Mouse (Mus musculus): Measurements from ENCODE around the gene Cst6. TPM values are rescaled to one million over a fixed set of nuclear protein-coding genes. Genes with fewer than 3 reads are reported as not detected.
A peak's percentile ranks its signal among the peaks of the same experiment; 100 is the strongest.

The Cst6 gene
- polyA plus RNA-seq, 1 experiment from 2014 or later: 0.66 TPM

DNA sequence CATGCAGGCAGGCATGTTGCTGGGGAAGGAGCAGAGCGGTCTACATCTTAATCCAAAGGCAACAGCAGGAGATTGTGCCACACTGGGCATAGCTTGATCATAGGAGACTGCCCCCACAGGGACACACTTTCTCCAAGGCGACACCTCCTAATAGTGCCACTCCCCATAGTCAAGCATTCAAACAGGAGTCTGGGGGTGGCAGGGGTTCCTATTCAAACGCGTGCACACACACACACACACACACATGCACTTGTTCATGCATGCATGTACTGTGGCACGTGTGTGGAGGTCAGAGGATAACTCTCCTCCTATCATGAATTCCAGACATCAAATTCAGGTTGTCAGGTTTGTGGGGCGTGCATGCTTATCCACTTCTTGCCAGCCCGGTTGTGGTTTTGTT, 23.4 kb upstream of the Cst6 start:
- no peaks in the 10 kb centered on the region for H3K9me3 ChIP-seq
- H3K27me3 ChIP-seq: no peaks in the 10 kb centered on the region
- no peak overlapping the region for H3K4me3 ChIP-seq (replicated peaks)
- no peak overlapping the region for H3K9ac ChIP-seq
- no peak for ATAC-seq (ENCODE audit: low FRiP score)
- no peak overlapping the region for H3K27ac ChIP-seq
- H3K36me3 ChIP-seq (replicated peaks): peaks cover 67% of the 10 kb centered on the region
- 91% methylated on average over 7 of the region's 7 CpGs for WGBS
- H3K4me1 ChIP-seq: peaks cover 9% of the 10 kb centered on the region
- no peak overlapping the region for H3K4me2 ChIP-seq

DNA sequence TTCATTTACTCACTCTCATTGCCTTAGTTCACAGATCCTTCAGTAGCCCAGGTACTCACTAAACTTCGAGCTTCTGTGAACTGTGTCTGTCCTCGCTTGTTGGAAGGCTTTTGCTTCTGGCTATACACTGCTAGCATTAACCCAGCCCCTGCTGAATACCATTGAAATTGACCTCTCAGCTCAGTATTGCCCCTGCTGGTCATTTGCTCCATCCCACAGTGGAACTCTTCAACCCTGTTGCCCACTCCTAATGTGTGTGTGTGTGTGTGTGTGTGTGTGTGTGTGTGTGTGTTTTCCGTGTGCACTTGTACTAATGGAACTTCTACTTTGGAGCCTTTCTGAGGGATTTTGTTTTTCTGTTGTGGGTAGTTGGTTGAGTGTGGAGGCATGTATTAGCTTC, 21.6 kb upstream of the Cst6 start:
- Histone ChIP-seq H3K27me3 (no peaks in the 10 kb centered on the region), H3K4me1 (peaks cover 14% of the 10 kb centered on the region), H3K4me2 (no peak overlapping the region), H3K36me3 (replicated peaks) (peaks cover 57% of the 10 kb centered on the region), H3K4me3 (replicated peaks) (no peak overlapping the region), H3K9me3 (no peaks in the 10 kb centered on the region), H3K9ac (no peak overlapping the region), H3K27ac (no peak overlapping the region)
- 91% methylated on average over 3 of the region's 3 CpGs for WGBS
- no peak for ATAC-seq (ENCODE audit: low FRiP score)

DNA sequence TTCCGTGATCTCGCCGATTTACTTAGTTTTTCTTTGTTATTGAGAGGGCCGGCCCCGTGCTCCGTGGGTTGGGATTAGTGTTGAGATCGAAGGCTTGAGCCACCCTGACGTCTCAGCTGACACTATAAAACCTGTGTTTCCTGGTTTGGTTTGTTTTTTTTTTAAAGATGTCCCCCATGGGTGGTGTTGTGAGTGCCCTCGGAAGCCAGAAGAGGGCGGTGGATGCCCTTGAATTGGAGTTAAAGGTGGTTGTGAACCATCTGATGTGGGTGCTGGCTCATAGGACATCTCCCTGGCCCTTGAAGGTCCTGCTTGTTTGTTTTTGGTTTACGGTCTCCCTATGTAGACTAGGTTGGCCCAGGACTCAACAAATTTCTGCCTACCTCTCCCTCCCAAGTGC, 18.1 kb upstream of the Cst6 start:
- Histone ChIP-seq H3K4me2 (peak overlapping the region; percentile 67), H3K4me1 (peaks cover 24% of the 10 kb centered on the region), H3K9me3 (no peaks in the 10 kb centered on the region), H3K27ac (no peak overlapping the region), H3K36me3 (replicated peaks) (peaks cover 63% of the 10 kb centered on the region), H3K9ac (peak overlapping the region; percentile 83), H3K4me3 (replicated peaks) (peak overlapping the region; percentile 82), H3K27me3 (no peaks in the 10 kb centered on the region)
- WGBS: 13% methylated on average over 11 of the region's 11 CpGs
- no peak for ATAC-seq (ENCODE audit: low FRiP score)

DNA sequence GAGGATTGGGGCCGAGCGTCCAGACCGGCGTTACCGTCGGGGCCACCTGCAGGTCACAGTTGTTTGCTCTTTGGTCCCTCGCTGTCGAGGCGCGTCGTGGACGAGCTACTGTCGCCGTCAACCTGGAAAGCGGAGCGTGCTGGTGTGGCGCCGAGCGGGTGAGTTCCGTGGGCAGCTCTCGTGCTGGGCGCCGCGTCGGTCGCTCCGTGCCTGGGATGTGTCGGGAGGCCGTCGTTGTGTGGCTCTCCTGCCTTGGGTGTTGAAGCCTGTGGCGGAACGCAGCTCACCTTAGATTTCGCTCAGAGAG, 17.6 kb upstream of the Cst6 start, which contains the start of gene Banf1:
TSS of gene Banf1 (minus strand) at position 116 of the 307 bp plus-strand sequence.
- Histone ChIP-seq H3K27me3 (no peaks in the 10 kb centered on the region), H3K36me3 (replicated peaks) (peaks cover 59% of the 10 kb centered on the region), H3K9ac (peak within 1 kb of the TSS; percentile 83), H3K9me3 (no peaks in the 10 kb centered on the region), H3K4me3 (replicated peaks) (peak within 1 kb of the TSS; percentile 82), H3K4me1 (peaks cover 24% of the 10 kb centered on the region), H3K4me2 (peak within 1 kb of the TSS; percentile 67), H3K27ac (peak within 1 kb of the TSS; percentile 95)
- no peak; the same call in 1 of the 2 replicates for ATAC-seq (ENCODE audit: low FRiP score)
- WGBS: under 1% methylated on average over 33 of the region's 33 CpGs

DNA sequence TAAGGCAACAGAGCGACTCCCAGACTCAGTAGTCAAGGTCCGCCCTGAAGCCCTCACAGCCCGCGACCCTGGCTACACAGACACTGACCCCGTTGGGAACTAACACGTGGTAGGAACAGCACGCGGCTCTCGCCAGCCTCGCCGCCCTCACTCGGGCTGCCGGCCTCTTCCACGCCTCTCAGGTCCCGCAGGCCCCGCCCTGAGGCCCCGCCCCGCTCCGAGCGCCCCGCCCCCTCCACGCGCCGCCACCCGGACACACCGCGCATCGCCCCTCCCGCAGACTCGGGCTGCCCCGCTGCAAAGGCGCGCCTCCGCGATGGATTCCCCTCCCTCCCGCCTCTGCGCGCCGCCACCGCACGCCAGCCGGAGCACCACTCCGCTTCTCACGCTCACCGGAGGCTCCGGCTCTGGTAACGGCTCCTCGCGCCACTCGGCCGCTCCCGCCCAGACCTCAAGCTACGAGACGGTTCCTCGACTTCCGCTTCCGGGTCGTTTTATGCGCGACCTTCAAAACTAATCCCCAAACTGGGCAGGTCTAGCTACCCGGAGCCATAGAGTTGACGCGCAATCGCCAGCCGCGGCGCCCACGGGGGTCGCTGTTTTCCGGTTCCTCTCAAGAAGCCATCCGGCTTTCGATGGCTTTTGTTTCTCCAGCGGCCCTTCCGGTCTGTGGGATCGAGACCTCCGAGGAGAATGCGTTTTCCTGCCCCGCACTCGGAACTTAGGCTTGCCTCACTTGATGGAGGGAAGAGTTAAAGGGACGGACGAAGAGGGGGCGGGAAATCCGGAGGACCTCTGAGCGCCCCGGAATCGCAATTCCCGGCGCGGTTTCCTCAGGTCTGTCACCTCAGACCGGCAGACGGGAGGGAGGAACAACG, 17.0 kb upstream of the Cst6 start, which contains the start of gene Eif1ad:
TSS of gene Eif1ad (plus strand) at position 567 of the 878 bp plus-strand sequence.
- peak within 1 kb of the TSS; percentile 82 for H3K4me3 ChIP-seq (replicated peaks)
- no peaks in the 10 kb centered on the region for H3K9me3 ChIP-seq
- peak within 1 kb of the TSS; percentile 67 for H3K4me2 ChIP-seq
- peak within 1 kb of the TSS; percentile 95 for H3K27ac ChIP-seq
- H3K36me3 ChIP-seq (replicated peaks): peaks cover 53% of the 10 kb centered on the region
- WGBS: under 1% methylated on average over 92 of the region's 92 CpGs
- H3K4me1 ChIP-seq: peaks cover 24% of the 10 kb centered on the region
- H3K9ac ChIP-seq: peak within 1 kb of the TSS; percentile 83
- no peaks in the 10 kb centered on the region for H3K27me3 ChIP-seq
- peak; percentile 95 for ATAC-seq (ENCODE audit: low FRiP score)

DNA sequence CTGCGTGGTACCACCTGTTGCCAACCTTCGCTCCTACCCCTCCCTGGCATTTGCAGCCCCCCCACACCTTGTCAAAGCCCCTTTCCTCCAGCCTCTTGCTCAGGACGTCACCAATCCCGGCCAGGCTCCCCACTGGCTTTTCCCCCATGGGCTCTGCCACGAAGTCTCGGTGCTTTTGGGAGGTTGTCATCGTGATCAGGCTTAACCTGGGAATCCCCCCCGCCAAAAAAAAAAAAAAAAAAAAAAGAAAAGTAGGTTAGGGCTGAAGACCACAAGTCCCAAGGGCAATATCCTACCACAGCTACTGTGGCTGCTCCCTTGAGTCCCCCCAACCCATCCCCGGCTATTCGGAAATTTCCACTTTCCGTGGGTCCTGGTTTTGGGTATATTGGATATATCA, 16.4 kb upstream of the Cst6 start:
- peak overlapping the region; percentile 82 for H3K4me3 ChIP-seq (replicated peaks)
- H3K27me3 ChIP-seq: no peaks in the 10 kb centered on the region
- peak overlapping the region; percentile 95; the same call in 1 of the 2 replicates for H3K27ac ChIP-seq
- no peak for ATAC-seq (ENCODE audit: low FRiP score)
- peaks cover 24% of the 10 kb centered on the region for H3K4me1 ChIP-seq
- H3K9ac ChIP-seq: peak overlapping the region; percentile 83
- peak overlapping the region; percentile 67 for H3K4me2 ChIP-seq
- WGBS: 26% methylated on average over 9 of the region's 11 CpGs
- no peaks in the 10 kb centered on the region for H3K9me3 ChIP-seq
- peaks cover 48% of the 10 kb centered on the region for H3K36me3 ChIP-seq (replicated peaks)

DNA sequence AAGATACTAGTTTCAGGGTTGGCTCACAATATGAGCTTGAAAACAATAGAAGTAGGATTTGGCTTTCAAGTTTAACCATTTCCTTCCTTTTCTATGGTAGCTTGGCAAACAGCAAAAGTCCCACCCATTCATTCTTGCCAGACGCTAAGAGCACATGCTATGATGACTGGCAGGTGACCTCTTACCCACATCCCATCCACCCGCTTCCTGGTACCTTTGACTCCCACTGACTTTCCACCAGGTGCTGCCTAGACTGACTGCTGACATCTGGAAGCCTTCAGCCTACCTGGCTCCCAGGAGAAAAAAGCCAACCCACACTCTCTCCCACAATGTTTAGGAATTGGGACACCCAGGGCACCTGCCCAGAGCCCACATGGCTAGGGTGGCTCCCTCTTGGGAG, 14.8 kb upstream of the Cst6 start:
- ATAC-seq (ENCODE audit: low FRiP score): no peak
- 90% methylated on average over 2 of the region's 2 CpGs for WGBS
- Histone ChIP-seq H3K9me3 (no peaks in the 10 kb centered on the region), H3K4me2 (no peak overlapping the region), H3K4me3 (replicated peaks) (no peak overlapping the region), H3K27me3 (no peaks in the 10 kb centered on the region), H3K27ac (no peak overlapping the region), H3K36me3 (replicated peaks) (peaks cover 32% of the 10 kb centered on the region), H3K4me1 (peaks cover 24% of the 10 kb centered on the region), H3K9ac (no peak overlapping the region)

DNA sequence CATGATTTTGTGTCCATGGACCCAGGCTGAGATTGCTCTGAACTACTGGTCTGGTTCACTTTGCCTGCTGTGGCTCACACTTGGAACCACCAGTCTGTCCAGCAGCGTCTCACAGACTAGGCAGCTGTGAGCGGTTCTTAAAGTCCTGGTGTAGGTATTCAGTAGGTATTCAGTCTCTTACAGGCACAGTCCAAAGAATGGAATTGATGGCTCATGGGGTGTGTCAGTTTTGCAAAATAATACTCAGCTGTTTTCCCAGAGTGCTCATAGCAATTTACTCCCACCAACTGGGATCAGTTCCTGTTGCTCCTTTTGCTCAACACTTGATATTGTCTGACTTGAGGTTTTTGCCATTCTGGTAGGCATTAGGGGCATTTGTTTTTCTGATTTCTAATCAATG, 12.8 kb upstream of the Cst6 start:
- Histone ChIP-seq H3K36me3 (replicated peaks) (peaks cover 21% of the 10 kb centered on the region), H3K4me1 (peaks cover 11% of the 10 kb centered on the region), H3K27ac (no peak overlapping the region), H3K9me3 (no peaks in the 10 kb centered on the region), H3K9ac (no peak overlapping the region), H3K4me2 (no peak overlapping the region), H3K27me3 (no peaks in the 10 kb centered on the region), H3K4me3 (replicated peaks) (no peak overlapping the region)
- no peak for ATAC-seq (ENCODE audit: low FRiP score)
- 79% methylated on average over 2 of the region's 2 CpGs for WGBS

DNA sequence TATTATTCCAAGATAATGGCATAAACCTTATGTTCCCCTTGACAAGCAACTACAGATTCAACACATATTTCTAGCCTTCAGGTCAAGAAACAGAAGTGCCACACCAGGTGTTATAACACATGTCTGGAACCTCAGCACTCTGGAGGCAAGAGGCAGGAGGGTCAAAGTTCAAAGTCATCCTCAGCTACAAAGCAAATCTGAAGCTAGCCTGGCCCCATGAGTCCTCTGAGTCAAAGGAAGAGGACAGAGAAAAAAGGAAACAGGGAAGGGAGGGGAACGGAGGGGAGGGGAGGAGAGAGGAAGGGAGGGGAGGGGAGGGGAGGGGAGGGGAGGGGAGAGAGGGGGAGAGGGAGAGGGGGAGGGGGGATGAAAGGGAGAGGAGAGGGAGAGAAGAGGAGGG, 6.7 kb upstream of the Cst6 start:
- no peak for ATAC-seq (ENCODE audit: low FRiP score)
- H3K4me3 ChIP-seq (replicated peaks): no peak overlapping the region
- no peaks in the 10 kb centered on the region for H3K4me1 ChIP-seq
- no peak overlapping the region for H3K27ac ChIP-seq
- no peak overlapping the region for H3K4me2 ChIP-seq
- WGBS: no CpG with 5 or more reads among the region's 1 CpGs
- no peak overlapping the region for H3K9ac ChIP-seq
- no peaks in the 10 kb centered on the region for H3K9me3 ChIP-seq
- no peaks in the 10 kb centered on the region for H3K27me3 ChIP-seq
- H3K36me3 ChIP-seq (replicated peaks): no peaks in the 10 kb centered on the region

DNA sequence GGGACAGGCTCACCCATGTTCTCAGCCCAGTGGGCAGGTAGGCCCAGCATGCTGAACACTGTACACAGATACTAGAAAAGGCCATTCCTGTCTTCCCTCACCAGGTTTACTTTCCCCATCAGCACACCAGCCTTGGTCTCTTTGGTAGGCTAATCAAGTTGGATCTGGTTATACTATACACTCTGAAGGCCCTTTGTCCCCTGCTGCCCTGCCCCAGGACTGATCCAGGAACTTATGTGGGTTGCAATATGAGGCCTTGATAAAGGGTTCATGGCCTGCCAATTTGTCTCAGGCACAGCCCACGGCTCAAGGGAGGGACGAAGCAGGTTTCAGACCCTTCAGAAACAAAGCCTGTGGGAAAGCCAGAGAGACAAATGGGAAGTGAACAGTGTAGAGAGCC, 4.2 kb upstream of the Cst6 start:
- no peak overlapping the region for H3K4me2 ChIP-seq
- H3K4me3 ChIP-seq (replicated peaks): no peak overlapping the region
- no peak for ATAC-seq (ENCODE audit: low FRiP score)
- WGBS: 82% methylated on average over 2 of the region's 2 CpGs
- H3K27ac ChIP-seq: no peak overlapping the region
- no peaks in the 10 kb centered on the region for H3K9me3 ChIP-seq
- peaks cover 5% of the 10 kb centered on the region for H3K4me1 ChIP-seq
- peaks cover 17% of the 10 kb centered on the region for H3K27me3 ChIP-seq
- H3K36me3 ChIP-seq (replicated peaks): no peaks in the 10 kb centered on the region
- no peak overlapping the region for H3K9ac ChIP-seq

DNA sequence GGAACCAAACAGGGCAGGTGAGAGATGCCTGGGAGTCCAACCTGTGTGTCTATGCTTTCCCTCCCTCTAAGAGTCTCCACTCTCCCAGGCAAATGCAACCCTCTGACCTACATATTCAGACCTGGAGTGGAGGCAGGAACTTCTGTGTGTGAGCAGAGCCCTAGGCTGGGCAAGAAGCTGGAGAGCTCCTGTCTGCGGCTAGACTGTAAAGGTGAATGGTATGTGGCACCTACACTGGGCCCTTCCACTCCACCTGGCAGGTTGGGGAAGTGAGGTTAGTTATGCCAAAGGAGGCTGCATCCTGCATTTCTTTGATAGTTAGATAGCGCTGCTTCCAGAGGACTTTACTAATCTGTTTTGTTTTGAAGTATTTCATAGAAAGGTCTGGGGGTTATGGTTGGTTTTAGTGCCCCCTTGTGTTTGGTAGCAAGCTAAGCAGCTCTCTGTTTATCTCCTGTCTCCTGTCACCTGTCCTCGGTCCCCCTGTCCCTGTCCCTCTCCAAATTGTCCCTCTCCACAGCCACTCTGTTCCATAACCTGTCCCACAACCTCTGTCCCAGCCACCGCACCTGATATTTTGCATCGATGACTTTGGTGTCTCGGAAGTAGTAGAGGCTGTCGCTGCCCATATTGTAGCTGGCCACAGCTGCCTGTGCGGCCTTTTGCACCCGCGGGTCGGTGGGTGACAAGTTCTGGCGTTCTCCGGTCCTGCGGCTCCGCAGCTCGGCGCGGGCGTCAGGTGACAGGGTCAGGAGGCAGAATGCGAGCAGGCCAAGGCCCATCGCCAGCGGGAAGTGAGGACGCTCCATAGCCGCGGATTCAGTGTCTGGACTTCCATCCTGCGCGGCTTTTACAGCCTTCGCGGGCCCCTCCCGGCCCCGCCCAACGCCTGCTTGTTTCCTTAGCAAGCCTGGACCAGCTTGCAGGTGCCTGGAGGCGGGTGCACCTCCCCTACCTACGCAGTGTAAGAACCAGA, 560 bp downstream of the Cst6 start:
- Histone ChIP-seq H3K27ac (no peak overlapping the region), H3K9me3 (no peaks in the 10 kb centered on the region), H3K4me2 (peak overlapping the region; percentile 62), H3K4me3 (replicated peaks) (peak overlapping the region; percentile 38), H3K36me3 (replicated peaks) (no peaks in the 10 kb centered on the region), H3K4me1 (peaks cover 5% of the 10 kb centered on the region), H3K27me3 (peaks cover 17% of the 10 kb centered on the region), H3K9ac (peak overlapping the region; percentile 60)
- peak; percentile 33; the same call in 1 of the 2 replicates for ATAC-seq (ENCODE audit: low FRiP score)
- WGBS: 6% methylated on average over 34 of the region's 34 CpGs

DNA sequence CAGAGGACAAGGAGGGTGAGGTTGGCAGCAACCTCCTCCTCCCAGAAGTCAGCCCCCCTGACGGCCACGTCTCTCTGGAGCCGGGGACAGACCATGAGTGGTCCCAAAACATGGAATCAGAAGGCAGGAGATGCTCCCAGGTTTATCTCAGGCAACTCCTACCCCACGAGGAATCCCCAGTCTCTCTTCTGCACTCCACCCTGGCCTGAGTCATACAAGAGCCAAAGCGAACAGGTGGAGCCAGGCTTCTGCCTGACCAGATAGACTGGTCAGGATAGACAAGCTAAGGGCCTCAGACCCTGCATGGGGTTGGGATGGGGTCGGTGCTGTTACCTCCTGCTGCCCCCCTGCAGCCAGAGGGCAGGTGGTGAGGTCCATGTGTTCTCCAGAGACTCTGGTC, 1.3 kb downstream of the Cst6 start:
- H3K27ac ChIP-seq: no peak overlapping the region
- no peak overlapping the region for H3K9ac ChIP-seq
- peaks cover 17% of the 10 kb centered on the region for H3K27me3 ChIP-seq
- no peak overlapping the region for H3K4me3 ChIP-seq (replicated peaks)
- no peaks in the 10 kb centered on the region for H3K9me3 ChIP-seq
- no peak overlapping the region for H3K4me2 ChIP-seq
- WGBS: 81% methylated on average over 6 of the region's 6 CpGs
- no peaks in the 10 kb centered on the region for H3K36me3 ChIP-seq (replicated peaks)
- no peak for ATAC-seq (ENCODE audit: low FRiP score)
- H3K4me1 ChIP-seq: peaks cover 5% of the 10 kb centered on the region

Data from forebrain, embryonic 12.5 days (tissue).